Mouse (Mus musculus) hindbrain, embryonic 16.5 days (tissue): Measurements from ENCODE around the gene Opcml. TPM values are rescaled to one million over a fixed set of nuclear protein-coding genes. Genes with fewer than 3 reads are reported as not detected.

Experiments
- ATAC-seq: fragments of 200-750 bp; cut with Nextera tagmentation; 2 replicates; pipeline ENCODE4 v1.8.0; 2017; ENCODE audit warnings: moderate TSS enrichment, moderate library complexity
- H3K27ac ChIP-seq: fragments of 300-500 bp; sonication (generic); 2 replicates; pipeline ENCODE4 v1.5.1; 2014; ENCODE audit warnings: low read depth, mild to moderate bottlenecking, control low read depth, low read length, moderate library complexity
- H3K27me3 ChIP-seq: fragments of 300-500 bp; sonication (generic); replicated peaks from 2 replicates; pipeline ENCODE4 v1.6.1; 2014; ENCODE audit warnings: low read length; ENCODE audit not compliant: control insufficient read depth, insufficient read depth
- H3K36me3 ChIP-seq: fragments of 300-500 bp; sonication (generic); 2 replicates; pipeline ENCODE4 v1.6.1; 2014; ENCODE audit warnings: mild to moderate bottlenecking, low read length, moderate library complexity, mixed read lengths; ENCODE audit not compliant: control insufficient read depth, insufficient read depth
- H3K4me1 ChIP-seq: fragments of 300-500 bp; sonication (generic); 2 replicates; pipeline ENCODE4 v1.6.1; 2014; ENCODE audit warnings: low read depth, low read length; ENCODE audit not compliant: control insufficient read depth, insufficient read depth
- H3K4me2 ChIP-seq: fragments of 300-500 bp; sonication (generic); 2 replicates; pipeline ENCODE4 v1.6.1; 2014; ENCODE audit warnings: mild to moderate bottlenecking, low read length, control low read depth, moderate library complexity
- H3K4me3 ChIP-seq: fragments of 300-500 bp; sonication (generic); 2 replicates; pipeline ENCODE4 v1.5.1; 2014; ENCODE audit warnings: mild to moderate bottlenecking, low read length, control low read depth, moderate library complexity
- H3K9ac ChIP-seq: fragments of 300-500 bp; sonication (generic); 2 replicates; pipeline ENCODE4 v1.6.1; 2014; ENCODE audit warnings: low read depth, mild to moderate bottlenecking, control low read depth, low read length, moderate library complexity
- H3K9me3 ChIP-seq: fragments of 300-500 bp; sonication (generic); 2 replicates; pipeline ENCODE4 v1.6.1; 2014; ENCODE audit warnings: mild to moderate bottlenecking, low read length, moderate library complexity; ENCODE audit not compliant: control insufficient read depth
- WGBS: fragments of 180-500 bp; shearing (Covaris S2); extraction: QIAGEN DNeasy Blood & Tissue Kit; methylation state at CpG from one replicate; pipeline ENCODE4 v1.1.7; 2014; 5-methylcytosine and 5-hydroxymethylcytosine counted together
- polyA plus RNA-seq: library from polyadenylated mRNA; unstranded; fragments of >200 nt; fragmentation: Nextera tagmentation; extraction: Ambion mirVana; gene quantifications from 2 replicates; pipeline ENCODE4 v1.2.1, GENCODE M21; 2015

The Opcml gene
- polyA plus RNA-seq, 1 experiment from 2014 or later = 61.4 TPM

GRCm38 (mm10) chr9:28845961-28846570, 1055.5 kb downstream of the Opcml start:
- H3K4me1 ChIP-seq = no peaks in the 10 kb centered on the region
- H3K4me3 ChIP-seq = no peak overlapping the region
- no peaks in the 10 kb centered on the region for H3K36me3 ChIP-seq
- ATAC-seq = no peak
- H3K27ac ChIP-seq = no peak overlapping the region
- WGBS = 30% methylated on average over 2 of the region's 2 CpGs
- H3K9me3 ChIP-seq = no peaks in the 10 kb centered on the region
- H3K4me2 ChIP-seq = no peak overlapping the region
- no peak overlapping the region for H3K9ac ChIP-seq
- no peaks in the 10 kb centered on the region for H3K27me3 ChIP-seq

GRCm38 (mm10) chr9:28855826-28856225, 1065.3 kb downstream of the Opcml start:
- no peaks in the 10 kb centered on the region for H3K27me3 ChIP-seq
- H3K27ac ChIP-seq = no peak overlapping the region
- no peak overlapping the region for H3K4me3 ChIP-seq
- H3K4me1 ChIP-seq = no peaks in the 10 kb centered on the region
- 52% methylated on average over 7 of the region's 7 CpGs for WGBS
- ATAC-seq = no peak
- H3K9ac ChIP-seq = no peak overlapping the region
- H3K9me3 ChIP-seq = no peaks in the 10 kb centered on the region
- no peaks in the 10 kb centered on the region for H3K36me3 ChIP-seq
- no peak overlapping the region for H3K4me2 ChIP-seq

- Histone ChIP-seq H3K4me3 (no peak overlapping the region), H3K4me2 (no peak overlapping the region), H3K27me3 (no peaks in the 10 kb centered on the region), H3K4me1 (no peaks in the 10 kb centered on the region; the same call in 1 of the 2 replicates), H3K27ac (no peak overlapping the region), H3K9ac (no peak overlapping the region), H3K36me3 (no peaks in the 10 kb centered on the region), H3K9me3 (no peaks in the 10 kb centered on the region)
- ATAC-seq = no peak
- 79% methylated on average over 4 of the region's 4 CpGs for WGBS
Observed at GRCm38 (mm10) chr9:28861983-28862382, 1071.4 kb downstream of the Opcml start.

GRCm38 (mm10) chr9:28867256-28867655, 1076.7 kb downstream of the Opcml start:
- ATAC-seq = peak; percentile 48; the same call in 1 of the 2 replicates
- H3K4me3 ChIP-seq = no peak overlapping the region
- H3K27me3 ChIP-seq = no peaks in the 10 kb centered on the region
- no peak overlapping the region for H3K9ac ChIP-seq
- H3K27ac ChIP-seq = 0 out of 2 replicates have a peak overlapping the region, but pooled peaks have one; percentile 32
- no peaks in the 10 kb centered on the region for H3K9me3 ChIP-seq
- H3K4me2 ChIP-seq = no peak overlapping the region
- 62% methylated on average over 3 of the region's 3 CpGs for WGBS
- peaks cover 3% of the 10 kb centered on the region; the same call in 1 of the 2 replicates for H3K4me1 ChIP-seq
- H3K36me3 ChIP-seq = no peaks in the 10 kb centered on the region

- WGBS = 82% methylated on average over 1 of the region's 1 CpGs
- Histone ChIP-seq H3K27ac (no peak overlapping the region), H3K4me1 (peaks cover 3% of the 10 kb centered on the region; the same call in 1 of the 2 replicates)
Observed at GRCm38 (mm10) chr9:28870478-28870877, 1079.9 kb downstream of the Opcml start.

GRCm38 (mm10) chr9:28882566-28882965, 1092.0 kb downstream of the Opcml start:
- no peak overlapping the region for H3K27ac ChIP-seq
- ATAC-seq = no peak
- H3K4me3 ChIP-seq = no peak overlapping the region
- H3K4me2 ChIP-seq = no peak overlapping the region
- H3K27me3 ChIP-seq = no peaks in the 10 kb centered on the region
- WGBS = 72% methylated on average over 1 of the region's 1 CpGs
- H3K9me3 ChIP-seq = no peaks in the 10 kb centered on the region
- no peaks in the 10 kb centered on the region for H3K36me3 ChIP-seq
- H3K9ac ChIP-seq = no peak overlapping the region
- H3K4me1 ChIP-seq = no peaks in the 10 kb centered on the region

More at GRCm38 (mm10) chr9:28870478-28870877, 1079.9 kb downstream of the Opcml start:
- Histone ChIP-seq H3K27me3 (no peaks in the 10 kb centered on the region), H3K9ac (no peak overlapping the region), H3K9me3 (no peaks in the 10 kb centered on the region), H3K36me3 (no peaks in the 10 kb centered on the region), H3K4me3 (no peak overlapping the region), H3K4me2 (no peak overlapping the region)
- no peak for ATAC-seq

GRCm38 (mm10) chr9:28891611-28892010, 1101.0 kb downstream of the Opcml start:
- Histone ChIP-seq H3K4me3 (no peak overlapping the region), H3K27me3 (no peaks in the 10 kb centered on the region), H3K9me3 (no peaks in the 10 kb centered on the region), H3K4me2 (no peak overlapping the region), H3K4me1 (no peaks in the 10 kb centered on the region), H3K27ac (no peak overlapping the region), H3K9ac (no peak overlapping the region), H3K36me3 (no peaks in the 10 kb centered on the region)
- no peak for ATAC-seq
- 89% methylated on average over 8 of the region's 8 CpGs for WGBS

GRCm38 (mm10) chr9:28903291-28903690, 1112.7 kb downstream of the Opcml start:
- Histone ChIP-seq H3K27me3 (no peaks in the 10 kb centered on the region), H3K4me1 (no peaks in the 10 kb centered on the region), H3K4me3 (no peak overlapping the region), H3K4me2 (no peak overlapping the region), H3K27ac (no peak overlapping the region), H3K36me3 (no peaks in the 10 kb centered on the region), H3K9ac (no peak overlapping the region), H3K9me3 (no peaks in the 10 kb centered on the region)
- WGBS = 90% methylated on average over 1 of the region's 1 CpGs
- ATAC-seq = no peak

GRCm38 (mm10) chr9:28909738-28910137, 1119.2 kb downstream of the Opcml start:
- WGBS = 85% methylated on average over 4 of the region's 4 CpGs
- H3K27ac ChIP-seq = no peak overlapping the region
- H3K9me3 ChIP-seq = no peaks in the 10 kb centered on the region
- no peaks in the 10 kb centered on the region for H3K36me3 ChIP-seq
- ATAC-seq = no peak
- no peak overlapping the region for H3K4me3 ChIP-seq
- no peaks in the 10 kb centered on the region for H3K27me3 ChIP-seq
- H3K9ac ChIP-seq = no peak overlapping the region
- no peaks in the 10 kb centered on the region for H3K4me1 ChIP-seq
- H3K4me2 ChIP-seq = no peak overlapping the region
